Mouse (Mus musculus) central nervous system, embryonic 14 days (tissue): ENCODE results near the gene Plekhh2. TPM values are rescaled to one million over a fixed set of nuclear protein-coding genes. Genes with fewer than 3 reads are reported as not detected.

Experiments used
- polyA plus RNA-seq: library from polyadenylated mRNA; depleted of rRNA; stranded (reverse); fragments of >200 nt; gene quantifications from 2 replicates; pipeline ENCODE4 v1.2.3, GENCODE M21; 2012; rRNA removed

Gene Plekhh2
- polyA plus RNA-seq: 4.0 and 7.3 TPM in 2 replicates

GRCm38 (mm10) chr17:84511682-84512515 is at the start of gene Plekhh2:
Plekhh2 (plus strand) TSS chr17:84511895.

GRCm38 (mm10) chr17:84465753-84466608 is 45.7 kb upstream of the Plekhh2 start, which contains the start of gene Thada:
Thada (minus strand) TSS chr17:84466205.

GRCm38 (mm10) chr17:84626276-84626856 is 114.7 kb downstream of the Plekhh2 start, which contains the start of gene Dync2li1:
Dync2li1 (plus strand) TSS chr17:84626496.

Other genes with a start within 250 kb of the Plekhh2 start
- 6.1 and 6.8 TPM in 2 replicates for gene Thada, start 45.7 kb upstream of the Plekhh2 start, polyA plus RNA-seq
- gene Dync2li1, start 114.6 kb downstream of the Plekhh2 start, polyA plus RNA-seq: 25.3 and 26.9 TPM in 2 replicates
- gene Abcg8, start 164.4 kb downstream of the Plekhh2 start, polyA plus RNA-seq: 0.35 and 0.43 TPM in 2 replicates
- gene Abcg5, start 171.1 kb downstream of the Plekhh2 start, polyA plus RNA-seq: 2.6 and 3.1 TPM in 2 replicates